Mouse (Mus musculus) heart, postnatal 0 days (tissue): ENCODE measurements around the gene Pnpla6.

Experiments
- CTCF ChIP-seq: IDR thresholded peaks from 2 replicates; pipeline ENCODE4 v1.5.1; 2016; ENCODE audit warnings: antibody characterized with exemption, control low read depth, low read depth
- EP300 ChIP-seq: IDR thresholded peaks from 2 replicates; pipeline ENCODE4 v1.6.1; 2016; ENCODE audit warnings: antibody characterized with exemption, low read depth

- TF ChIP-seq CTCF (no peak), EP300 (no peak)
Observed at GRCm38 (mm10) chr8:3579390-3580364, 64.5 kb downstream of the Pnpla6 start.
